Mouse (Mus musculus) liver, adult 2 months (tissue): ENCODE measurements around the gene Rdh12. TPM values are rescaled to one million over a fixed set of nuclear protein-coding genes. Genes with fewer than 3 reads are reported as not detected.

Source experiments
- DNase-seq: peaks from one replicate; pipeline ENCODE4 v3.0.0-alpha.2; 2011; ENCODE audit warnings: low read depth, low spot score; ENCODE audit errors: extremely low read depth
- H3K27ac ChIP-seq: fragments of 200-500 bp; replicated peaks from 2 replicates; pipeline ENCODE4 v1.5.1; 2012; ENCODE audit warnings: low read depth, mild to moderate bottlenecking, control low read depth, inconsistent platforms, low read length; ENCODE audit not compliant: insufficient read depth
- H3K27me3 ChIP-seq: fragments of 200-500 bp; 2 replicates; pipeline ENCODE4 v1.6.1; 2012; ENCODE audit warnings: mild to moderate bottlenecking, moderate library complexity, low read length, inconsistent platforms; ENCODE audit not compliant: control insufficient read depth, insufficient read depth
- H3K36me3 ChIP-seq: fragments of 200-500 bp; 2 replicates; pipeline ENCODE4 v1.6.1; 2012; ENCODE audit warnings: low read length, inconsistent platforms; ENCODE audit not compliant: control insufficient read depth, insufficient read depth
- H3K4me1 ChIP-seq: fragments of 200-500 bp; 2 replicates; pipeline ENCODE4 v1.6.1; 2011; ENCODE audit warnings: low read length; ENCODE audit not compliant: control insufficient read depth, insufficient read depth
- H3K4me3 ChIP-seq: fragments of 200-500 bp; 2 replicates; pipeline ENCODE4 v1.5.1; 2011; ENCODE audit warnings: low read depth, mild to moderate bottlenecking, control low read depth, low read length, moderate library complexity; ENCODE audit not compliant: insufficient read depth
- H3K79me2 ChIP-seq: fragments of 200-500 bp; 2 replicates; pipeline ENCODE4 v1.6.1; 2012; ENCODE audit warnings: inconsistent platforms, mild to moderate bottlenecking, low read length, moderate library complexity; ENCODE audit not compliant: control insufficient read depth, insufficient read depth
- H3K9ac ChIP-seq: fragments of 200-500 bp; 2 replicates; pipeline ENCODE4 v1.6.1; 2012; ENCODE audit warnings: low read depth, mild to moderate bottlenecking, control low read depth, inconsistent platforms, low read length
- CTCF ChIP-seq: fragments of 200-500 bp; IDR thresholded peaks from 2 replicates; pipeline ENCODE4 v1.5.1; 2011; ENCODE audit warnings: low read depth, low read length, control low read depth
- POLR2A ChIP-seq: fragments of 200-500 bp; IDR thresholded peaks from 2 replicates; pipeline ENCODE4 v1.6.1; 2011; ENCODE audit warnings: low read length, control low read depth; ENCODE audit not compliant: insufficient read depth; ENCODE audit errors: extremely low read depth
- WGBS: fragments of 180-500 bp; shearing (Covaris S2); methylation state at CpG from one replicate; pipeline ENCODE4 v1.1.7; 2018; 5-methylcytosine and 5-hydroxymethylcytosine counted together
- polyA plus RNA-seq: library from polyadenylated mRNA; depleted of rRNA; stranded (reverse); fragments of >200 nt; gene quantifications from 2 replicates; pipeline ENCODE4 v1.2.3, GENCODE M21; 2012
- total RNA-seq: library from RNA; depleted of rRNA; stranded (reverse); fragments of >200 nt; gene quantifications from 2 replicates; pipeline ENCODE4 v1.2.3, GENCODE M21; 2014

Gene Rdh12
- total and polyA plus RNA-seq, 2 experiments, result not detected

- peak; percentile 56 for TF ChIP-seq CTCF
- peak; percentile 31; the same call in 1 of the 2 replicates for TF ChIP-seq POLR2A
- WGBS, result 2% methylated on average over 14 of the region's 14 CpGs
- Histone ChIP-seq H3K27ac (peak overlapping the region; percentile 71), H3K36me3 (peaks cover 16% of the 10 kb centered on the region), H3K79me2 (peaks cover 5% of the 10 kb centered on the region; the same call in 1 of the 2 replicates), H3K4me3 (peak overlapping the region; percentile 76), H3K27me3 (no peaks in the 10 kb centered on the region), H3K4me1 (peaks cover 11% of the 10 kb centered on the region), H3K9ac (peak overlapping the region; percentile 56)
- DNase-seq, result peak; percentile 80
Measured at GRCm38 (mm10) chr12:79191701-79192100, 17.0 kb upstream of the Rdh12 start.

DNA sequence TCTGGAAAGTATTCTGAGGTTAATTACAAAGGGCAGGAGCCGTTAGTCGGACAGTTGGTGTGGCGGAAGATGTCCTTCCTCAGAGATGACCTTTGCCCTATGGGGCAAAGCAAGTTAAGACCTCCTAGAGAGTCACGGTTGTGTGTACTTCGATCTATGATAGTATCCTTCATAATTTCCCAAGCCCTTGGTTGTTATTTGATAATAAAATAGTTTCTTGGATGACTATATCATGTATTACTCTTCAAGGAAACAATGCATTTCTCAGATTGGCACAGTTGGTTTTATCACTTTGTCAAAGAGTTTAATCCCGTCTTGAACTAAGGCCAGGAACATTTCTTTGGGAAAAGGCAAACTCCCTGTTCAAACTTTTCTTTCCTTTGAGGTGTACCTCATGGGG lies 16.5 kb upstream of the Rdh12 start, which contains the start of gene Rdh11:
Rdh11 (minus strand) TSS at position 101 of the 400 bp plus-strand sequence.
- H3K36me3 ChIP-seq, result peaks cover 13% of the 10 kb centered on the region
- H3K27me3 ChIP-seq, result no peaks in the 10 kb centered on the region
- peaks cover 5% of the 10 kb centered on the region; the same call in 1 of the 2 replicates for H3K79me2 ChIP-seq
- peak within 1 kb of the TSS; percentile 76 for H3K4me3 ChIP-seq
- peak within 1 kb of the TSS; percentile 56 for H3K9ac ChIP-seq
- TF ChIP-seq CTCF (no peak), POLR2A (no peak)
- H3K27ac ChIP-seq, result peak within 1 kb of the TSS; percentile 71
- H3K4me1 ChIP-seq, result peaks cover 11% of the 10 kb centered on the region
- 46% methylated on average over 6 of the region's 6 CpGs for WGBS
- DNase-seq, result no peak

- Histone ChIP-seq H3K27me3 (no peaks in the 10 kb centered on the region), H3K27ac (no peak overlapping the region), H3K4me3 (no peak overlapping the region), H3K9ac (no peak overlapping the region), H3K36me3 (peaks cover 1% of the 10 kb centered on the region; the same call in 1 of the 2 replicates), H3K79me2 (peaks cover 5% of the 10 kb centered on the region; the same call in 1 of the 2 replicates), H3K4me1 (peaks cover 11% of the 10 kb centered on the region)
- 3% methylated on average over 3 of the region's 3 CpGs for WGBS
- peak; percentile 72 for DNase-seq
- TF ChIP-seq CTCF (peak; percentile 73), POLR2A (no peak)
Measured at GRCm38 (mm10) chr12:79193441-79193840, 15.3 kb upstream of the Rdh12 start.

DNA sequence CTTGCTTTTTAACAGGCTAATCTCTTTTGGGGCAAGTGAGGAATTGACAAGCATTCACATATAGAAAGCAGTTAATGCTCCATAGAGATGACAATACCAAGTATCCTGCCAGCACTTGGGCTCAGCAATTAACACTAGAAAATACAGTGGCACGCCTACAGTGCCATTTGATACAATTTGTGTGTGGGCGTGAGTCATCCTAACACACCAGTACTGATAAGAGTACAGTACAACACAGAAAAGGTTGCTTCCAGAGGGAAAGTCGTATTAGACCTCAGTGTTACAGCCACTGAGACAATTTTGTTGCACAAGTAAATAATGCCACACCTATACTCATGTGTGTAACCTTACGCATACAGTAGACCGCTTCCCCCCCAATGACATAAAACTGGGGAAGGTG lies 11.6 kb upstream of the Rdh12 start:
- H3K4me1 ChIP-seq, result no peaks in the 10 kb centered on the region
- no peaks in the 10 kb centered on the region for H3K79me2 ChIP-seq
- WGBS, result 81% methylated on average over 5 of the region's 5 CpGs
- no peak overlapping the region for H3K4me3 ChIP-seq
- no peaks in the 10 kb centered on the region for H3K36me3 ChIP-seq
- no peak overlapping the region for H3K27ac ChIP-seq
- DNase-seq, result no peak
- H3K9ac ChIP-seq, result no peak overlapping the region
- TF ChIP-seq POLR2A (no peak), CTCF (no peak)
- H3K27me3 ChIP-seq, result no peaks in the 10 kb centered on the region

DNA sequence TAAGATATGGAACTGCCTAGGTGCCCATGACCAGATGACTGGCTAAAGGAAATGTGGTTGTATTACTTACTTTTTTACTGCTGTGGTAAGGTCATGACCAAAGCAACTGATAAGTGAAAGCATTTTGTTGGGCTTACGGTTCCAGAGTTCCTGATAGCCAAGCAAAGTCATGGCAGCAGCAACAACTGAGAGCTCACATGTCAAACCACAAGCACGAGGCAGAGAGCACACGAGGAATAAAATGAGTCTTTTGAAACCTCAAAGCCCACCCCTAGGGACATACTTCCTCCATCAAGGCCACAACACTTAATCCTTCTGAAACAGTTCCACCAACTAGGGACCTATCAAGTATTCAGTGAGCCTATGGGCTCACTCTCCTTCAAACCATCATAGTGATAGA lies 6.8 kb upstream of the Rdh12 start:
- Histone ChIP-seq H3K27me3 (no peaks in the 10 kb centered on the region), H3K36me3 (no peaks in the 10 kb centered on the region), H3K27ac (no peak overlapping the region), H3K4me1 (no peaks in the 10 kb centered on the region), H3K4me3 (no peak overlapping the region), H3K79me2 (no peaks in the 10 kb centered on the region), H3K9ac (no peak overlapping the region)
- 77% methylated on average over 3 of the region's 3 CpGs for WGBS
- TF ChIP-seq POLR2A (no peak), CTCF (no peak)
- DNase-seq, result no peak

DNA sequence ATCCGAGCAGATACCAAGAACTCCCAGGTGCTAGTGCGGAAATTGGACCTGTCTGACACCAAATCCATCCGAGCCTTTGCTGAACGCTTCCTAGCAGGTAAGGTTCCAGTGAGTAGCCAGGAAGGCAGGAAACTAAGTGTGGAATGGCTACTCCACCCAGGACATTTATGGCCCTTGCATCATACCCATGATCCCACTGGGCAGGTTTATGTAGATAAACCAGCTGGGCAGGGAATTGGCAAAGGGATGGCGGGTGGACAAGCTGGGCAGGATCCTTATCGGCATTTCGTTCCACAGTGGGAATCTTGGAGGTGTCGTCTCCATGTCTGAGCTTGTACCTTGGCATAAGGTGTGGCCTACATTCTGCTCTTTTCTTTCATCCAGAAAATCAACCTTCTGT lies 2.7 kb downstream of the Rdh12 start:
- DNase-seq, result no peak
- 90% methylated on average over 8 of the region's 8 CpGs for WGBS
- Histone ChIP-seq H3K27me3 (no peaks in the 10 kb centered on the region), H3K79me2 (no peaks in the 10 kb centered on the region), H3K4me3 (no peak overlapping the region), H3K27ac (no peak overlapping the region), H3K36me3 (no peaks in the 10 kb centered on the region), H3K4me1 (no peaks in the 10 kb centered on the region), H3K9ac (no peak overlapping the region)
- TF ChIP-seq CTCF, result no peak
- TF ChIP-seq POLR2A, result no peak
